Mouse (Mus musculus) CD4-positive, CD25-positive, alpha-beta regulatory T cell, adult 4 months (primary cell): ENCODE data around the gene Adamtsl3. TPM values are rescaled to one million over a fixed set of nuclear protein-coding genes. Genes with fewer than 3 reads are reported as not detected.

ENCODE experiments used
- ATAC-seq: one replicate; pipeline ENCODE4 v1.8.0; 2017
- polyA plus RNA-seq, 2 experiments: library from polyadenylated mRNA; unstranded; fragments of 100-300 nt; shearing (Covaris generic); gene quantifications; one replicate each; pipeline ENCODE4 v1.2.1; 2017

The Adamtsl3 gene
- polyA plus RNA-seq, 2 experiments from 2014 or later, result not detected

- ATAC-seq, result no peak
Measured at GRCm38 (mm10) chr7:82424281-82424680, 88.8 kb downstream of the Adamtsl3 start.

- ATAC-seq, result no peak
Measured at GRCm38 (mm10) chr7:82425374-82425773, 89.9 kb downstream of the Adamtsl3 start.

DNA sequence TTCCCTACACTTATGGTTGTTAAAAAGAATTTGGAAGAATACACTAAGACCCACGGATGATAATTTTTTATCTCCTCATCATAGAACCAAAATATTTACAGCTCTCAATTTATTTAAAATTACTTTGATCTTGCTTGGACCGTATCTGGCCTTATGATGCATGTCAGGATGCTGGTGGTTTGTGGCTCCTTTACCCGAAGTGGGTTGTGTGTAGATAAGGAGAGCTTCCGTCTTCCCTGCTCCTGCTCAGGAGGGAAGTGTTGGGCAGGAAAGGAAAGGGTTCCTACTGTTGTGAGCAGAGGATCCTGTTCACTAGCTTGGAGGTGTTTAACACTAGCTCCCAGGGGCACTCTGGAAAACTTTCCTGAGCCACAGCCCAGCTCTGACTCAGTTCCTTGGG is 94.0 kb downstream of the Adamtsl3 start:
- no peak for ATAC-seq

- ATAC-seq, result no peak
Measured at GRCm38 (mm10) chr7:82431572-82431971, 96.1 kb downstream of the Adamtsl3 start.

GRCm38 (mm10) chr7:82433226-82433625 is 97.7 kb downstream of the Adamtsl3 start:
- no peak for ATAC-seq

GRCm38 (mm10) chr7:82458376-82458775 is 122.9 kb downstream of the Adamtsl3 start:
- ATAC-seq, result no peak

- ATAC-seq, result no peak
Measured at GRCm38 (mm10) chr7:82462921-82463523, 127.5 kb downstream of the Adamtsl3 start.

- ATAC-seq, result no peak
Measured at GRCm38 (mm10) chr7:82464364-82464763, 128.9 kb downstream of the Adamtsl3 start.

GRCm38 (mm10) chr7:82465437-82465836 is 129.9 kb downstream of the Adamtsl3 start:
- no peak for ATAC-seq

- no peak for ATAC-seq
Measured at GRCm38 (mm10) chr7:82476441-82477221, 141.1 kb downstream of the Adamtsl3 start.

GRCm38 (mm10) chr7:82478461-82478860 is 143.0 kb downstream of the Adamtsl3 start:
- no peak for ATAC-seq

DNA sequence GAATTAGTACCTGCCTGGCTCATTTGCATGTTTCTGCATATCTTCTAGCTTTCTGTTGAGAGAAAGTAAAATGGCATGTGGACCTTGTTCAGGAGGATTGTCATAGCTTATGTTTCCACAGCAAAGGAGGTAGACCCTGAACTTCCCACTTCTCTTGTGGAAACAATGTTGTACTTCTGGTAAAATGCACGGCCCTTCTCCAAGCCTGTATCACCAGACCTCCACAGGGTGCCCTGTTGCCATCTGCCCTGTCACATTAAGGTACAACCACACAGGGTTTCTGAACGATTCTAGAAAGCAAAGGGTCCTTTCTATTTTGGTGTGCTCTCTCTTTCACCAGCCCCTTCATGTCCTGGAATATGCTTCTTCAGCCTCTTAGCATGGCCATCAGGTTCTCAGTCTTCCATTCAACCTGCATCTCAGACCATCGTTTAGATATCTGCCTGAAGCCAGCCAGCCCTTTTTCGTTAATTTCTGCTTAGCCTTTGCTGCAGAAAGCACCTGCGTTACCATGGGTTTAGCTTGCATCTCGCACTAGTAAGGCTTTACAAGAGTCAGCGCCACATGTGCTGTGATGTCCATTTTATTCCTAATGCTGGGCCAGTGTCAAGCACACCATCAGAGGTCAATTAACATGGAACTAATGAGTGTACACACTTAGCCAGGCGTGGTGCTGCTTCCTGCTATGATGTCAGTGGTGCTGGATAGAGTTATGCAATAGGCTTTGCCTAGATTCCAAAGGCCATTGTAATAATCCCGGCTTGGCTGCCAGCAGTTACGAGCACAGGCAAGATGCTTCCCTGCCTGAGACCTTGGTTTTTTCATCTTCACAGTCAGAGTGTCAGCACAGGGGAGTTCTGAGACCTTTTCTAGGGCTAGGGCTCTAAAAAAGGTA is 143.6 kb downstream of the Adamtsl3 start:
- ATAC-seq, result no peak

DNA sequence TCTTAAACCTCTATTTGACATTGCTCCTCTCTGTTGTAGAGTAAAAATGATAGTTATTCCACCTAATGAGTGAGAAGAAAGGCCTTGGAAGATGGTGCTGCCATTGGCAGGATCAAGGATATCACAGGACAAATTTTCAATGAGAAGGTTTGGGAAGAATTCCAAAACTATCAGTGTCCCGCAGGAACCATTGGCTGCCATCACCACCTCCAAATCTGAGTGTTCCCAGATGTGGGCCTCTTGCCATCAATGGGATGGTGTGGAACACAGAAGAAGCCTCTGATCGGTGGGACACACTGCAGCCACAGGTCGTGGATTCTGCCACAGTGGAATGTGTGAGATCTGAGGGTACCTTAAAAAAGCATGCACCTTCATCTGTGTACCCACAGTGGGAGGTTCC is 147.9 kb downstream of the Adamtsl3 start:
- no peak for ATAC-seq

- no peak for ATAC-seq
Measured at GRCm38 (mm10) chr7:82484834-82485233, 149.3 kb downstream of the Adamtsl3 start.

- ATAC-seq, result no peak
Measured at GRCm38 (mm10) chr7:82485344-82485954, 150.0 kb downstream of the Adamtsl3 start.

- no peak for ATAC-seq
Measured at GRCm38 (mm10) chr7:82491018-82491417, 155.5 kb downstream of the Adamtsl3 start.

- no peak for ATAC-seq
Measured at GRCm38 (mm10) chr7:82492881-82493280, 157.4 kb downstream of the Adamtsl3 start.

GRCm38 (mm10) chr7:82494220-82494619 is 158.7 kb downstream of the Adamtsl3 start:
- ATAC-seq, result no peak

- ATAC-seq, result no peak
Measured at GRCm38 (mm10) chr7:82497064-82497463, 161.6 kb downstream of the Adamtsl3 start.

- no peak for ATAC-seq
Measured at GRCm38 (mm10) chr7:82501306-82501705, 165.8 kb downstream of the Adamtsl3 start.

- no peak for ATAC-seq
Measured at GRCm38 (mm10) chr7:82502511-82502910, 167.0 kb downstream of the Adamtsl3 start.

- no peak for ATAC-seq
Measured at GRCm38 (mm10) chr7:82504101-82504500, 168.6 kb downstream of the Adamtsl3 start.

DNA sequence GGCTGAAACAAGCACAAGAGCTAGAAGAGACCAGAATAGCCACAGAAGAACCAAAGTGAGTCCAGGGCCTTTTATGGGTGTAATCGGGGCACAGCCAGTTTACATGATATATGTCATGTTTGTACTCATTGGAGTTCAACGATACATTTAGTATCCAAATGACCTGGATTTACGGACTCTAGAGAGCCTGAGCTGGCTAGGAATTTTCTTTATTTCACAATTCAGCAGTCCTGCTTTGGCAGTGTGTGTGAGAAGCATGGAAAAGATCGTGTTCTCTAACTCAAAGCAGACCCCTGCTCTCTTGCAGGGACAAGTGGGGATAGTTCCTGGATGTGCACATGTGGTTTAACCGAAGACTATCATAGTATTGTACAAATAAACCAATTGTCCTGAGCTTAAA is 195.1 kb downstream of the Adamtsl3 start:
- ATAC-seq, result no peak
